Mouse (Mus musculus) embryonic facial prominence, embryonic 10.5 days (tissue): ENCODE results near the gene Wnt2b. TPM values are rescaled to one million over a fixed set of nuclear protein-coding genes. Genes with fewer than 3 reads are reported as not detected.

Experiments
- DNase-seq: peaks from one replicate; pipeline ENCODE4 v3.0.0-alpha.2; 2017; ENCODE audit warnings: low spot score
- H3K27ac ChIP-seq: fragments of 300-500 bp; sonication (generic); replicated peaks from 2 replicates; pipeline ENCODE4 v1.5.1; 2016; ENCODE audit warnings: mild to moderate bottlenecking
- H3K27me3 ChIP-seq: fragments of 300-500 bp; sonication (generic); replicated peaks from 2 replicates; pipeline ENCODE4 v1.6.1; 2016; ENCODE audit warnings: low read depth, mild to moderate bottlenecking; ENCODE audit not compliant: poor library complexity, severe bottlenecking
- H3K36me3 ChIP-seq: fragments of 300-500 bp; sonication (generic); replicated peaks from 2 replicates; pipeline ENCODE4 v1.6.1; 2016; ENCODE audit warnings: mild to moderate bottlenecking, moderate library complexity
- H3K4me1 ChIP-seq: fragments of 300-500 bp; sonication (generic); 2 replicates; pipeline ENCODE4 v1.6.1; 2016
- H3K4me3 ChIP-seq: fragments of 300-500 bp; sonication (generic); 2 replicates; pipeline ENCODE4 v1.5.1; 2016; ENCODE audit warnings: mild to moderate bottlenecking, moderate library complexity
- H3K9me3 ChIP-seq: fragments of 300-500 bp; sonication (generic); 2 replicates; pipeline ENCODE4 v1.6.1; 2016; ENCODE audit warnings: mild to moderate bottlenecking
- WGBS: fragments of 180-500 bp; shearing (Covaris S2); methylation state at CpG from one replicate; pipeline ENCODE4 v1.1.7; 2016; 5-methylcytosine and 5-hydroxymethylcytosine counted together
- polyA plus RNA-seq: library from polyadenylated mRNA; unstranded; fragments of >200 nt; fragmentation: Nextera tagmentation; extraction: Ambion mirVana; gene quantifications from 2 replicates; pipeline ENCODE4 v1.2.1, GENCODE M21; 2016

The Wnt2b gene
- polyA plus RNA-seq, 1 experiment from 2014 or later = 0.66 TPM

DNA sequence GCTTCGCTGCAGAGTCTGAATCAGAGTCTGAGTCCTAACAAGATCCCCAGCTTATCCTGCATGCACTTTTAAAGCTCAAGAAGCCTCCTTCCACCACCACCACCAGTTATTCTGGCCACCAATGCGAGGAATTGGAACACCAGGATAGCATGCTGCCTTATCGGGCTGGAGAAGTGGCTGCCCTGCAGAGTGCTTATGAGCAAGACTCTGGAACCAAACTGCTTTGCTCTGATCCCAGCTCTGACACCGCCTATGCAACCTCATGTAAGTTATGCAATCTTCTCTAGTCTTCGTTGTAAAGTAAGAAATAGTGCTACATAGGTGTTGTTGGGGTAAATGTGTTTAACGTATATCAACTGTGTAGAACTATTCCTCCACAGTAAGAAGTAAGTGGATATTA, 32.3 kb downstream of the Wnt2b start:
- 95% methylated on average over 6 of the region's 6 CpGs for WGBS
- no peak for DNase-seq

DNA sequence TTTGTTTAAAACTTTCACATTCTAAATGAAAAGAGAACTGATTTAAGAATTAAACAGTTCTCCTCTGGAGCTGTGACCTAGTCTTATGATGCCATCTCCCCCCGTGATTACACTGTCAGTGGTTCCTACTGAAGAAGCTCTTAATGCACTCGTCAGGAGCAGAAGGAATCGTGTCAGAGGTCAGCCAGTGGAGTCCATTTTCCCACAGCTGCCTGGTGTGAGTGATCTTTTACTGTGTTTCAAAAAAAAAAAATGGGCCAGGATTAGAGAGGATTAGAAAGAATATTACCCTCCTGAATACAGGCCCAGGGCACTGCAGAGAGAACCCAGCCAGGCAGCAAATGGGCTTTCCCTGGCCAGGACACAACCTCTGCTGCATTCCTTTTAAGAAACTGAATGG, 46.7 kb downstream of the Wnt2b start:
- H3K9me3 ChIP-seq = no peaks in the 10 kb centered on the region
- peaks cover 38% of the 10 kb centered on the region for H3K36me3 ChIP-seq
- H3K4me3 ChIP-seq = no peak overlapping the region
- DNase-seq = no peak
- no peaks in the 10 kb centered on the region for H3K4me1 ChIP-seq
- H3K27ac ChIP-seq = no peak overlapping the region
- WGBS = 36% methylated on average over 3 of the region's 3 CpGs
- H3K27me3 ChIP-seq = no peaks in the 10 kb centered on the region

More for the DNA sequence above, 32.3 kb downstream of the Wnt2b start:
- Histone ChIP-seq H3K4me3 (no peak overlapping the region), H3K36me3 (peaks cover 48% of the 10 kb centered on the region), H3K4me1 (no peaks in the 10 kb centered on the region), H3K27me3 (no peaks in the 10 kb centered on the region), H3K9me3 (no peaks in the 10 kb centered on the region), H3K27ac (no peak overlapping the region)

DNA sequence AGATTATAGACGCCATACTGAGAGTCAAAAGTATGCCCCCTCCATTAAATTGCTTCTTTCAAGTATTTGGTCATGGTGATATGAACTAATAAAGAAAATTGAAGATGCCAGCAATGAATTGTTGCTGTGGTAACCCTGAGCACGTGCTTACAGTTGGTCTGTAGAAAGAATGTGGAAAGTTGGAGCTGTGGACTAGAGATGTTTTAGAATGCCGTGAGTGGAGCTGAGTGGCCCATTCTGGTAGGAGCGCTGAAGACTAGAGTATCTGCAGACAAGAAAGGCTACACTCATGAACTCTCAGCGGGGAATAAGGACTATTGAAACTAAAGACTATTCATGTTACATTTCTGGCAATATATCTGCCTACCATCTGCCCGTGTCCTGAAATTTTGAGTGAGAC, 52.5 kb downstream of the Wnt2b start:
- WGBS = 91% methylated on average over 6 of the region's 6 CpGs
- H3K27ac ChIP-seq = no peak overlapping the region
- no peak for DNase-seq
- peaks cover 44% of the 10 kb centered on the region for H3K36me3 ChIP-seq
- no peak overlapping the region for H3K4me3 ChIP-seq
- H3K9me3 ChIP-seq = no peaks in the 10 kb centered on the region
- H3K4me1 ChIP-seq = no peaks in the 10 kb centered on the region
- no peaks in the 10 kb centered on the region for H3K27me3 ChIP-seq

DNA sequence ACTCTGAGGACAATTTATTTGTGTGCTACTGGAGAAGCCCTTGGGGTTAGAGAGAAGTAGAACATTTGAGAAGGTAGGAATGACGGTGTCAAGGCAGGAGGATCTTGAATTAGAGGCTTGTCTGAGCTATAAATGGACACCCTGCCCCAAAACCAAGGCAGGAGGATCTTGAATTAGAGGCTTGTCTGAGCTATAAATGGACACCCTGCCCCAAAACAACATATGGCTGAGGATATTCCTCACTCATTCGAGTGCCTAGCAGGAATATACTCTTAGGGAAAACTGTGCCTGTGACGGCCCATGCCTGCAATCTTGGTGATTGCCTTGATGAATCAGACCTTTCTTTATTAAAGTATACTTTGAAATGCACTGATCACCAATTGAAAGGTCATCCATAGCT, 55.7 kb downstream of the Wnt2b start:
- Histone ChIP-seq H3K36me3 (peaks cover 42% of the 10 kb centered on the region), H3K4me3 (no peak overlapping the region), H3K9me3 (no peaks in the 10 kb centered on the region), H3K4me1 (no peaks in the 10 kb centered on the region), H3K27ac (no peak overlapping the region), H3K27me3 (no peaks in the 10 kb centered on the region)
- DNase-seq = no peak
- 83% methylated on average over 3 of the region's 3 CpGs for WGBS

GRCm38 (mm10) chr3:104905389-104905788, 56.3 kb downstream of the Wnt2b start:
- 93% methylated on average over 4 of the region's 4 CpGs for WGBS
- DNase-seq = no peak
- H3K4me1 ChIP-seq = no peaks in the 10 kb centered on the region
- H3K4me3 ChIP-seq = no peak overlapping the region
- no peak overlapping the region for H3K27ac ChIP-seq
- no peaks in the 10 kb centered on the region for H3K9me3 ChIP-seq
- H3K36me3 ChIP-seq = peaks cover 39% of the 10 kb centered on the region
- no peaks in the 10 kb centered on the region for H3K27me3 ChIP-seq

DNA sequence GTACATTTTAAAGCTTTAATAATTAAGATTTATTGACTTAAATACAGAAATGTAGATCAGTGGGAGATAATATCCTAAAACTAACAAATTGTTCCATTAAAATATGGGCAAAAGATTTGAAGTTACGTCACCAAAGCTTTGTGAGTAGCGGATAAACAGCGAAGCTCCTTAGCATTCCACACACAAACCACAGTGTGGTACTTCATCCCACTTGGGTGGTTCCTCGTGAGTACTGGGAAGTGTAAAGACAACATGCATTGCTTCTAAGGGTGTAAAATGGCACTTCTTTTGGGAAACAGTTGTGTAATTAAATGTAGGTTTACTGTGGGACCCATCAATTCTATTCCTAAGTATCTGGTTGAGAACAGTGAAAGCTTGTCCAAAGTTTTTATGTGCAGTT, 60.6 kb downstream of the Wnt2b start:
- Histone ChIP-seq H3K27ac (no peak overlapping the region), H3K4me3 (no peak overlapping the region), H3K9me3 (no peaks in the 10 kb centered on the region), H3K27me3 (no peaks in the 10 kb centered on the region), H3K4me1 (no peaks in the 10 kb centered on the region), H3K36me3 (peaks cover 67% of the 10 kb centered on the region)
- WGBS = 89% methylated on average over 4 of the region's 4 CpGs
- DNase-seq = no peak

DNA sequence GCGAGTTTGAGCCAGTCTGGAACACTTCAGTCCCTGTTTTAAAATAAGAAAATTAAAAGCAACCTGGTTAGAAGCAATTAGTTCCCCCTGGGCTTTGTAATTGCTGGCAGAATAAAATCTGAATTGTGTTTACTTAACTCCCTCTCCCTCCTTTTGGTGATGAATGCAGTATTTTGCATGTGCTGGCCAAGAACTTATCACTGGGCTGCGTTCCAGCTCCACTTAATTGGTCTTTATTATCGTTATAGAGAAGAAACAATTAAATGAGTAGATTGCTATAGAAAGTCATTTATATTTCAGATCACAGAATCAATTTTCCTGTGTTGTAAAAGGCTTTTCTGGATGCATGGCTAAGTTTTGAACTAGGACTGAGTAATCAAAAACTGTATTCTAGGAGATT, 65.6 kb downstream of the Wnt2b start:
- H3K36me3 ChIP-seq = peaks cover 82% of the 10 kb centered on the region
- no peaks in the 10 kb centered on the region for H3K9me3 ChIP-seq
- DNase-seq = no peak
- no peaks in the 10 kb centered on the region for H3K27me3 ChIP-seq
- H3K4me1 ChIP-seq = no peaks in the 10 kb centered on the region
- no peak overlapping the region for H3K27ac ChIP-seq
- WGBS = 86% methylated on average over 3 of the region's 3 CpGs
- H3K4me3 ChIP-seq = no peak overlapping the region

Other genes with a start within 250 kb of the Wnt2b start
- 1.3 and 2.3 TPM in 2 replicates for gene Ppm1j, start 180.9 kb downstream of the Wnt2b start, polyA plus RNA-seq
- 0.04 and 0.10 TPM in 2 replicates for gene Fam19a3, start 180.1 kb downstream of the Wnt2b start, polyA plus RNA-seq
- gene Rhoc, start 173.5 kb downstream of the Wnt2b start, polyA plus RNA-seq = 120 and 121 TPM in 2 replicates
- gene Mov10, start 143.4 kb downstream of the Wnt2b start, polyA plus RNA-seq = 38.0 and 46.4 TPM in 2 replicates
- gene St7l, start 97.9 kb downstream of the Wnt2b start, polyA plus RNA-seq = 29.0 and 31.7 TPM in 2 replicates
- 191 and 198 TPM in 2 replicates for gene Capza1, start 97.4 kb downstream of the Wnt2b start, polyA plus RNA-seq
- gene Cttnbp2nl, start 91.2 kb upstream of the Wnt2b start, polyA plus RNA-seq = 51.2 and 52.4 TPM in 2 replicates
- gene 4930564D02Rik, start 104.9 kb upstream of the Wnt2b start, polyA plus RNA-seq = not detected in 2 replicates